Mouse (Mus musculus): Measurements from ENCODE around the gene Nsun4.

Gene Nsun4

GRCm38 (mm10) chr4:116046604-116047003 lies 7.1 kb downstream of the Nsun4 start:
- DNase-seq = no peak

- no peak for DNase-seq
These were observed 11.5 kb downstream of the Nsun4 start for GRCm38 (mm10) chr4:116042186-116042585.

GRCm38 (mm10) chr4:116040466-116040865 lies 13.2 kb downstream of the Nsun4 start:
- DNase-seq = no peak

- no peak for DNase-seq
These were observed 20.3 kb downstream of the Nsun4 start for GRCm38 (mm10) chr4:116033374-116033773.

- DNase-seq = no peak
These were observed 20.8 kb downstream of the Nsun4 start for GRCm38 (mm10) chr4:116032906-116033305.

GRCm38 (mm10) chr4:116017902-116018746 lies 35.6 kb downstream of the Nsun4 start, which contains the start of gene Faah:
Gene Faah, minus strand, starts transcription at chr4:116017926.
- no peak for DNase-seq

- peak; percentile 81 for DNase-seq
These were observed 36.3 kb downstream of the Nsun4 start for GRCm38 (mm10) chr4:116017300-116017901.

- no peak for DNase-seq
These were observed 36.8 kb downstream of the Nsun4 start for GRCm38 (mm10) chr4:116016862-116017299.

GRCm38 (mm10) chr4:116016396-116016795 lies 37.3 kb downstream of the Nsun4 start:
- no peak for DNase-seq

- no peak for DNase-seq
These were observed 37.7 kb downstream of the Nsun4 start for GRCm38 (mm10) chr4:116015996-116016395.

- DNase-seq = no peak
These were observed 38.2 kb downstream of the Nsun4 start for GRCm38 (mm10) chr4:116015502-116015901.

- no peak for DNase-seq
These were observed 43.5 kb downstream of the Nsun4 start for GRCm38 (mm10) chr4:116010186-116010585.

- DNase-seq = no peak
These were observed 52.5 kb downstream of the Nsun4 start for GRCm38 (mm10) chr4:116001206-116001605.

- DNase-seq = no peak
These were observed 53.0 kb downstream of the Nsun4 start for GRCm38 (mm10) chr4:116000671-116001070.

GRCm38 (mm10) chr4:115996729-115997128 lies 56.9 kb downstream of the Nsun4 start:
- DNase-seq = peak; percentile 22

GRCm38 (mm10) chr4:115995376-115995730 lies 58.3 kb downstream of the Nsun4 start:
- DNase-seq = no peak

GRCm38 (mm10) chr4:115994662-115995375 lies 58.9 kb downstream of the Nsun4 start:
- no peak for DNase-seq

- no peak for DNase-seq
These were observed 64.3 kb downstream of the Nsun4 start for GRCm38 (mm10) chr4:115989382-115989781.

GRCm38 (mm10) chr4:115987858-115988530 lies 65.7 kb downstream of the Nsun4 start:
- DNase-seq = no peak

- DNase-seq = no peak
These were observed 66.2 kb downstream of the Nsun4 start for GRCm38 (mm10) chr4:115987436-115987835.

- peak; percentile 55 for DNase-seq
These were observed 68.7 kb downstream of the Nsun4 start for GRCm38 (mm10) chr4:115984967-115985366.

- DNase-seq = peak; percentile 90
These were observed 69.6 kb downstream of the Nsun4 start for GRCm38 (mm10) chr4:115984111-115984510.

All from lung, postnatal 10 days (tissue).